Mouse (Mus musculus) ES-E14 (cell line): ENCODE results near the gene Hint3. TPM values are rescaled to one million over a fixed set of nuclear protein-coding genes. Genes with fewer than 3 reads are reported as not detected.
A peak's percentile ranks its signal among the peaks of the same experiment; 100 is the strongest.

Experiments
- DNase-seq: peaks from one replicate; pipeline ENCODE4 v3.0.0-alpha.2; 2013; ENCODE audit warnings: low read depth, low spot score
- H3K27ac ChIP-seq: 2 replicates; pipeline ENCODE4 v1.5.1; 2012; ENCODE audit warnings: low read depth, mild to moderate bottlenecking, low read length, moderate library complexity, mixed read lengths; ENCODE audit not compliant: poor library complexity, insufficient read depth, severe bottlenecking
- H3K36me3 ChIP-seq: 2 replicates; pipeline ENCODE4 v1.6.1; 2012; ENCODE audit warnings: mild to moderate bottlenecking, low read length, moderate library complexity, mixed read lengths; ENCODE audit not compliant: control insufficient read depth, poor library complexity, insufficient read depth, severe bottlenecking
- H3K4me1 ChIP-seq, 2 experiments: fragments of 150-350 bp in 1 of 2; sonication (generic) in 1 of 2; 2 replicates each; pipeline ENCODE4 v1.6.1; 2012; ENCODE audit warnings: low read length in 2 of 2, mild to moderate bottlenecking in 1 of 2, mixed read lengths in 1 of 2; ENCODE audit not compliant: control insufficient read depth in 2 of 2, insufficient read depth in 2 of 2, poor library complexity in 1 of 2
- H3K4me3 ChIP-seq, 2 experiments: fragments of 150-350 bp in 1 of 2; sonication (generic) in 1 of 2; 2 replicates each; pipeline ENCODE4 v1.5.1; 2012; ENCODE audit warnings: low read length in 2 of 2, low read depth in 1 of 2, mild to moderate bottlenecking in 1 of 2, mixed read lengths in 1 of 2; ENCODE audit not compliant: insufficient read depth in 1 of 2, poor library complexity in 1 of 2, severe bottlenecking in 1 of 2
- H3K9ac ChIP-seq: 2 replicates; pipeline ENCODE4 v1.6.1; 2012; ENCODE audit warnings: low read depth, mild to moderate bottlenecking, low read length, mixed read lengths; ENCODE audit not compliant: poor library complexity, insufficient read depth, severe bottlenecking
- H3K9me3 ChIP-seq: fragments of 150-350 bp; sonication (generic); 2 replicates; pipeline ENCODE4 v1.6.1; 2012; ENCODE audit warnings: low read depth, mild to moderate bottlenecking, low read length; ENCODE audit not compliant: control insufficient read depth, insufficient read depth
- CHD2 ChIP-seq: IDR thresholded peaks from 2 replicates; pipeline ENCODE4 v1.6.1; 2014; ENCODE audit warnings: mild to moderate bottlenecking, low read depth, low read length, inconsistent platforms
- HCFC1 ChIP-seq: IDR thresholded peaks from 2 replicates; pipeline ENCODE4 v1.6.1; 2012; ENCODE audit warnings: low read length, inconsistent platforms, borderline replicate concordance; ENCODE audit not compliant: insufficient read depth
- MAFK ChIP-seq: IDR thresholded peaks from 2 replicates; pipeline ENCODE4 v1.6.1; 2014; ENCODE audit warnings: mild to moderate bottlenecking, low read depth, low read length, inconsistent platforms; ENCODE audit not compliant: insufficient read depth
- ZC3H11A ChIP-seq: IDR thresholded peaks from 2 replicates; pipeline ENCODE4 v1.6.1; 2012; ENCODE audit warnings: low read depth, mild to moderate bottlenecking, inconsistent platforms, low read length, borderline replicate concordance
- ZNF384 ChIP-seq: IDR thresholded peaks from 2 replicates; pipeline ENCODE4 v1.6.1; 2012; ENCODE audit warnings: low read depth, low read length, inconsistent platforms
- in situ Hi-C, 2 experiments: fragments of 600-800 bp; cut with MboI; formaldehyde crosslinking; loops; one replicate each; pipeline ENCODE4 v1.15.1; 2025; ENCODE audit warnings: low sequenced_read_pairs in 2 of 2, inconsistent platforms in 1 of 2; ENCODE audit not compliant: unreplicated experiment in 2 of 2
- total RNA-seq: library from RNA; depleted of rRNA; stranded (reverse); fragments of 300-350 nt; gene quantifications from 2 replicates; pipeline ENCODE4 v1.2.3, GENCODE M21; 2012

The Hint3 gene
- total RNA-seq, 1 experiment: 15.0 TPM

- H3K4me1 ChIP-seq: peaks cover 2 to 7% of the 10 kb centered on the region in 2 experiments; a peak in 3 of 4 replicates
- no peak for DNase-seq
- in situ Hi-C loops: loop anchor here in 1 of 2 experiments (10.0 to 25.0 kb wide), 2 partner anchors 182 to 689 kb away; partner anchors contain the start of genes Hddc2 and Ncoa7
- no peak overlapping the region for H3K9ac ChIP-seq
- no peak overlapping the region for H3K4me3 ChIP-seq
- TF ChIP-seq CHD2: no peak
- peak; percentile 51; the same call in 1 of the 2 replicates for TF ChIP-seq ZC3H11A
- H3K36me3 ChIP-seq: no peaks in the 10 kb centered on the region
- no peak overlapping the region for H3K27ac ChIP-seq
- no peaks in the 10 kb centered on the region for H3K9me3 ChIP-seq
Measured at GRCm38 (mm10) chr10:30622928-30623327, 6.5 kb downstream of the Hint3 start.

- DNase-seq: no peak
- H3K4me1 ChIP-seq: peaks cover 0 to 5% of the 10 kb centered on the region in 2 experiments; a peak in 1 of 4 replicates
- no peaks in the 10 kb centered on the region for H3K9me3 ChIP-seq
- H3K9ac ChIP-seq: no peak overlapping the region
- no peak for TF ChIP-seq ZC3H11A
- no peak for TF ChIP-seq HCFC1
- in situ Hi-C loops: loop anchor here in 1 of 2 experiments (25.0 kb wide), 1 partner anchor 693 kb away; the partner anchor contains the start of gene Hddc2
- no peak overlapping the region for H3K27ac ChIP-seq
- H3K36me3 ChIP-seq: no peaks in the 10 kb centered on the region
- H3K4me3 ChIP-seq: peak overlapping the region; percentile 70 to 85
Measured at GRCm38 (mm10) chr10:30618918-30619210, 10.6 kb downstream of the Hint3 start.

GRCm38 (mm10) chr10:30618091-30618917, 11.1 kb downstream of the Hint3 start:
- in situ Hi-C loops: loop anchor here in 1 of 2 experiments (25.0 kb wide), 1 partner anchor 694 kb away; the partner anchor contains the start of gene Hddc2

GRCm38 (mm10) chr10:30613039-30613438, 16.4 kb downstream of the Hint3 start:
- no peaks in the 10 kb centered on the region for H3K9me3 ChIP-seq
- in situ Hi-C loops: loop anchor here in 1 of 2 experiments (25.0 kb wide), 1 partner anchor 699 kb away; the partner anchor contains the start of gene Hddc2
- no peaks in the 10 kb centered on the region for H3K36me3 ChIP-seq
- no peak overlapping the region for H3K4me3 ChIP-seq
- TF ChIP-seq MAFK: peak; percentile 77
- no peak for TF ChIP-seq CHD2
- TF ChIP-seq HCFC1: no peak
- H3K9ac ChIP-seq: no peak overlapping the region
- no peak for DNase-seq
- H3K4me1 ChIP-seq: peaks cover 0 to 3% of the 10 kb centered on the region in 2 experiments; a peak in 1 of 4 replicates
- H3K27ac ChIP-seq: no peak overlapping the region

More at GRCm38 (mm10) chr10:30618091-30618917, 11.1 kb downstream of the Hint3 start:
- peak overlapping the region; percentile 82 for H3K9ac ChIP-seq
- H3K4me3 ChIP-seq: peak overlapping the region; percentile 70 to 85
- H3K4me1 ChIP-seq: peaks cover 0 to 3% of the 10 kb centered on the region in 2 experiments; a peak in 1 of 4 replicates
- no peaks in the 10 kb centered on the region for H3K9me3 ChIP-seq
- peak overlapping the region; percentile 71 for H3K27ac ChIP-seq
- TF ChIP-seq ZC3H11A: 0 out of 2 replicates have a peak, but pooled peaks have one; percentile 25
- TF ChIP-seq MAFK: no peak
- TF ChIP-seq CHD2: no peak
- TF ChIP-seq ZNF384: no peak
- TF ChIP-seq HCFC1: peak; percentile 84
- DNase-seq: peak; percentile 94
- H3K36me3 ChIP-seq: no peaks in the 10 kb centered on the region
